Mouse (Mus musculus) hindbrain, embryonic 16.5 days (tissue): ENCODE results near the gene Drc3. TPM values are rescaled to one million over a fixed set of nuclear protein-coding genes. Genes with fewer than 3 reads are reported as not detected.

Source experiments
- ATAC-seq: fragments of 200-750 bp; cut with Nextera tagmentation; 2 replicates; pipeline ENCODE4 v1.8.0; 2017; ENCODE audit warnings: moderate TSS enrichment, moderate library complexity
- H3K27ac ChIP-seq: fragments of 300-500 bp; sonication (generic); 2 replicates; pipeline ENCODE4 v1.5.1; 2014; ENCODE audit warnings: low read depth, mild to moderate bottlenecking, control low read depth, low read length, moderate library complexity
- H3K27me3 ChIP-seq: fragments of 300-500 bp; sonication (generic); replicated peaks from 2 replicates; pipeline ENCODE4 v1.6.1; 2014; ENCODE audit warnings: low read length; ENCODE audit not compliant: control insufficient read depth, insufficient read depth
- H3K36me3 ChIP-seq: fragments of 300-500 bp; sonication (generic); 2 replicates; pipeline ENCODE4 v1.6.1; 2014; ENCODE audit warnings: mild to moderate bottlenecking, low read length, moderate library complexity, mixed read lengths; ENCODE audit not compliant: control insufficient read depth, insufficient read depth
- H3K4me1 ChIP-seq: fragments of 300-500 bp; sonication (generic); 2 replicates; pipeline ENCODE4 v1.6.1; 2014; ENCODE audit warnings: low read depth, low read length; ENCODE audit not compliant: control insufficient read depth, insufficient read depth
- H3K4me2 ChIP-seq: fragments of 300-500 bp; sonication (generic); 2 replicates; pipeline ENCODE4 v1.6.1; 2014; ENCODE audit warnings: mild to moderate bottlenecking, low read length, control low read depth, moderate library complexity
- H3K4me3 ChIP-seq: fragments of 300-500 bp; sonication (generic); 2 replicates; pipeline ENCODE4 v1.5.1; 2014; ENCODE audit warnings: mild to moderate bottlenecking, low read length, control low read depth, moderate library complexity
- H3K9ac ChIP-seq: fragments of 300-500 bp; sonication (generic); 2 replicates; pipeline ENCODE4 v1.6.1; 2014; ENCODE audit warnings: low read depth, mild to moderate bottlenecking, control low read depth, low read length, moderate library complexity
- H3K9me3 ChIP-seq: fragments of 300-500 bp; sonication (generic); 2 replicates; pipeline ENCODE4 v1.6.1; 2014; ENCODE audit warnings: mild to moderate bottlenecking, low read length, moderate library complexity; ENCODE audit not compliant: control insufficient read depth
- WGBS: fragments of 180-500 bp; shearing (Covaris S2); extraction: QIAGEN DNeasy Blood & Tissue Kit; methylation state at CpG from one replicate; pipeline ENCODE4 v1.1.7; 2014; 5-methylcytosine and 5-hydroxymethylcytosine counted together
- polyA plus RNA-seq: library from polyadenylated mRNA; unstranded; fragments of >200 nt; fragmentation: Nextera tagmentation; extraction: Ambion mirVana; gene quantifications from 2 replicates; pipeline ENCODE4 v1.2.1, GENCODE M21; 2015

The Drc3 gene
- polyA plus RNA-seq, 1 experiment from 2014 or later: 6.0 TPM

DNA sequence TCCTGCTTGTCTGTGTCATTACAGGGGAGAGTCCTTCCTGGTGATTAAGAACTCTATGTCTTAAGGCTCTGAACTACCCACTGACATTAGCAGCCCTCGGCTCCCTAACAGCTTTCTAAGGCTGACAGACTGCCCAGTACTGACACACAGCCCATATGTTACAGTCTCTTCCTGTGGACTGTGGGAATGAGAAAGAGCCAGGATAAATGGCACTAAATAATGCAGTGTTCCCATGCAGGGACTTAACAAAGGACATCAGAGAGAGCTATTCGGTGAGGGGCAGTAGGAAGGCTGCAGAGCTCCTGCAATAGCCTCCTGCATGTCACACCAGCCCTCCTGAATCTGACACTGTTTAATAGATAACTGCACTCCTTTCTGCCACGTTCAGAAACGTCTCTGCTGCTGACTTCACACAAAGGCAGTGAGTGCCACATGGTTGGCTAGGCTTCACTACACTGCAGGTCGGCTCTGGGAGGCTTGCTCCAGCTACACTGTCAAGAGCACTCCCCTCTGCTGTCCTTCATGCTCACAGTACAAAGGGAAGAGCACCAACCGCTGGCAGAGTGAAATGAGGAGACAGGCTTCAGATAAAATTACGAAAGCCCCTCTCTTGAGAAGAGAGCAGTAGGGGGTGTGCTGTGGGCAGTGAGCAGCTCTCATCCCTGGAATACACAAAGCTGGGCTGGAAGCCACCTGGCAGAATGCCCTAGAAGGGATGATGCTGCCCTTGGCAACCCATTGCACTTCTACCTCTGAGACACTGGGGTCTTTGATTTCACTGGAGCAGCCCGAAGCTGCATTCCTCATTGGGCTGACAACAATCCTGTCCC lies 41.9 kb upstream of the Drc3 start:
- WGBS: 3% methylated on average over 8 of the region's 8 CpGs
- H3K27ac ChIP-seq: peak overlapping the region; percentile 94
- no peaks in the 10 kb centered on the region for H3K27me3 ChIP-seq
- peak overlapping the region; percentile 60 for H3K9ac ChIP-seq
- H3K4me2 ChIP-seq: peak overlapping the region; percentile 43
- no peak overlapping the region; the same call in 1 of the 2 replicates for H3K4me3 ChIP-seq
- ATAC-seq: peak; percentile 92
- no peaks in the 10 kb centered on the region for H3K9me3 ChIP-seq
- peaks cover 29% of the 10 kb centered on the region for H3K4me1 ChIP-seq
- no peaks in the 10 kb centered on the region for H3K36me3 ChIP-seq

DNA sequence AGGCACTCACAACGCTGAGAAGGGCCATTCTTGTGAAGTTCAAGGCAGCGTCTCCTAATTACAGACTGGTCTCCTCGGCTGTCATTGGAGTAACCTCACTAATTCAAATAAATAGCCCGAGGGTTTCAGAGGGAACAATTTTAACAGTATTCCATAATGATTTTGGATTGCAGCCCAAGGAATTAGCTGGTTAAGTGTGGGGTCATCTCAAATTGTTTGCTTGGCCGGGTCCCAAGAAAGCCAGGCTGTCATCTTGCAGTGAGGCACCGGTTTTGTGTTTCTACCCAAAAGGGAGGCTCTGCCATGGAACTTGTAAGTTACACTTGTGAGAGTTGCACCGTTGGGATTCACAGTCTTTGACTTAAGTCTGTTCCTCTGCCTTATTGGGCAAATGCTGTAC lies 36.9 kb upstream of the Drc3 start:
- peaks cover 53% of the 10 kb centered on the region for H3K4me1 ChIP-seq
- H3K9me3 ChIP-seq: no peaks in the 10 kb centered on the region
- no peak overlapping the region for H3K9ac ChIP-seq
- no peak overlapping the region for H3K4me2 ChIP-seq
- ATAC-seq: no peak
- no peak overlapping the region for H3K4me3 ChIP-seq
- H3K36me3 ChIP-seq: no peaks in the 10 kb centered on the region
- WGBS: 34% methylated on average over 7 of the region's 7 CpGs
- H3K27me3 ChIP-seq: no peaks in the 10 kb centered on the region
- 0 out of 2 replicates have a peak overlapping the region, but pooled peaks have one; percentile 32 for H3K27ac ChIP-seq

GRCm38 (mm10) chr11:60316883-60317282 lies 36.2 kb upstream of the Drc3 start:
- H3K4me3 ChIP-seq: no peak overlapping the region
- H3K4me2 ChIP-seq: no peak overlapping the region
- no peak for ATAC-seq
- H3K27me3 ChIP-seq: no peaks in the 10 kb centered on the region
- 70% methylated on average over 8 of the region's 8 CpGs for WGBS
- H3K9me3 ChIP-seq: no peaks in the 10 kb centered on the region
- H3K4me1 ChIP-seq: peaks cover 46% of the 10 kb centered on the region
- H3K9ac ChIP-seq: no peak overlapping the region
- no peaks in the 10 kb centered on the region for H3K36me3 ChIP-seq
- H3K27ac ChIP-seq: no peak overlapping the region; the same call in 1 of the 2 replicates

DNA sequence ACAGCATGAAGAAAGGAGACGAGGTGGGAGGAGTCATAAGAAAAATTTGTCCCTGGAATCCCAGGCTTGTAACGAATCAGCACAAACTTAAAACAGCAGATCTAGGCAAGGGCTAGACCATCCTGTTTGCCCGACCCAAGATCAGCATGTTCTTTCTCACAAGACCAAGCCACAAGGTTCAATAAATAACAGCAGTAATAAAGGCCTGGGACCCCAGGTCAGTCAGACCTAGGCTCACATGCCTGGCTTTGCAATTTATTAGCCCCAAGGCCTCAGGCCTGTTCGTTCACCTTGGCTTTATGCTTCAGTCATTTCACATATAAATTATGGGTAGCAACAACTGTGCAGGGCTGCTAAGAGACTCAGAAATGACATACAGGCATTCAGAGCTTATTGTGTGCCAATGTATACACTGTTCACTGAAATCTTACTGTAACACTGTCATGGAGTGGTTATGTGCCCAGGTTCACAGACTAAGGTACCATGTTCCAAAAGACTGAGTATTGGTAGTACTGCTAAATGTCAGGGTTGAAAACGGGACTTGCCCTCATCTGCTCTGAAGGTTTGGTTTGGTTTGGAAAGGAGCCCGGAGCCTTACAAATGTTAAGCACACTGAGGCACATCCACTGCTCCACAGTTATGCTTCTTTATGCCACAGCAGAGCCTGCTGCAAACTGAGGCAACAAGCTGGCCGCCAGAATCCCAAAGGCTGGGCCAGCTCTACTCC lies 35.6 kb upstream of the Drc3 start:
- Histone ChIP-seq H3K36me3 (no peaks in the 10 kb centered on the region), H3K4me1 (peaks cover 42% of the 10 kb centered on the region), H3K4me3 (no peak overlapping the region), H3K27ac (0 out of 2 replicates have a peak overlapping the region, but pooled peaks have one; percentile 16), H3K9me3 (no peaks in the 10 kb centered on the region), H3K27me3 (no peaks in the 10 kb centered on the region), H3K4me2 (no peak overlapping the region), H3K9ac (no peak overlapping the region)
- ATAC-seq: no peak
- WGBS: 60% methylated on average over 7 of the region's 7 CpGs

GRCm38 (mm10) chr11:60318716-60319115 lies 34.4 kb upstream of the Drc3 start:
- H3K4me3 ChIP-seq: no peak overlapping the region
- ATAC-seq: no peak
- H3K4me1 ChIP-seq: peaks cover 39% of the 10 kb centered on the region
- WGBS: 52% methylated on average over 5 of the region's 5 CpGs
- no peaks in the 10 kb centered on the region for H3K27me3 ChIP-seq
- H3K36me3 ChIP-seq: no peaks in the 10 kb centered on the region
- H3K4me2 ChIP-seq: no peak overlapping the region
- H3K27ac ChIP-seq: peak overlapping the region; percentile 1; the same call in 1 of the 2 replicates
- no peak overlapping the region for H3K9ac ChIP-seq
- no peaks in the 10 kb centered on the region for H3K9me3 ChIP-seq

GRCm38 (mm10) chr11:60319257-60320066 lies 33.7 kb upstream of the Drc3 start:
- Histone ChIP-seq H3K9me3 (no peaks in the 10 kb centered on the region), H3K27me3 (no peaks in the 10 kb centered on the region), H3K4me3 (no peak overlapping the region), H3K4me1 (peaks cover 39% of the 10 kb centered on the region), H3K27ac (peak overlapping the region; percentile 61), H3K9ac (no peak overlapping the region), H3K4me2 (no peak overlapping the region), H3K36me3 (no peaks in the 10 kb centered on the region)
- ATAC-seq: peak; percentile 65
- 55% methylated on average over 10 of the region's 10 CpGs for WGBS

DNA sequence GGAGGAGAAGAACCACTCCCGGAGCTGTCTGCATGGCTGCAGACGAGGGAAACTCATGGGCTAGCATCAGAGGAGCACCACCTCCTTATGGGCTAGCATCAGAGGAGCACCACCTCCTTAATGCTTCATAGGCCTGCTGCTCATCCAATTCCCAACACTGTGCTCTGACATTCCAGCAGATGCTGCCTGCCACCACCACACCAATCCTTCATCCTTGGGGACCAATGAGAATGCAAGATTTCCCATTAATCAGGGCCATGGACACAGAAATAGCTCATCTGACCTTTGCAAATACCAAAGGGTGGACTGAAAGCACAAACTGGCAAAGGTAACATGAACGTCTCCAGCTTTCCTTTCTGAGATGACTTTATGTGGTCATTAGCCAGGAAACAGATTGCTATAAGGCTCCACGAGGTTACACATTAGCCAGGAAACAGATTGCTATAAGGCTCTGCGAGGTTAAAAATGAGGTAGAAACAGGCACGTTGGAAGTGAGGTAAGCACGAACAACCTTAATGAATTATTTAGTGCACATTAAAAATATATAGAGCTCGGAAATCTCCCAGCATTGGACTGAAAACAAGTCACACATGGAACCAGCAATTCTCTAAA lies 32.6 kb upstream of the Drc3 start:
- H3K4me3 ChIP-seq: no peak overlapping the region
- no peak overlapping the region for H3K9ac ChIP-seq
- H3K27me3 ChIP-seq: no peaks in the 10 kb centered on the region
- ATAC-seq: no peak
- H3K4me2 ChIP-seq: no peak overlapping the region
- peak overlapping the region; percentile 61 for H3K27ac ChIP-seq
- no peaks in the 10 kb centered on the region for H3K9me3 ChIP-seq
- 55% methylated on average over 8 of the region's 8 CpGs for WGBS
- H3K36me3 ChIP-seq: no peaks in the 10 kb centered on the region
- peaks cover 39% of the 10 kb centered on the region for H3K4me1 ChIP-seq

DNA sequence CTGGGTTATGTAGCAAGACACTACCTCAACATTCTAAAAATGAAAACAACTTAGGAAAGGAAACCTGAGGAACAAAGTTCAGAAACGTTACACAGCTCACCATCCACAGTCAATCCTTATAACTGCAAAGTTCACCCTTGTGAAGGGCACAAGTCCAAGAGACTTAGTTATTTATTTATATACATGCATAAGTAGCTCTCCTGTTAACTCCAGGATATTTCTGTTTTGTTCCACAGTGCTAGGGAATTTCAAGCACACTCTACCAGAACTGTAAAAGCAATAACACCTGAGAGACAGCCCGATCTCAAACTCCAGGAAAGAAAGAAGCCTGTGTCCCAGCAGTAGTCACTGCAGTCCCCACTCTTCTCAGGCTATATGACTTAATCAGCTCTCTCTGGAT lies 31.7 kb upstream of the Drc3 start:
- no peaks in the 10 kb centered on the region for H3K36me3 ChIP-seq
- H3K9me3 ChIP-seq: no peaks in the 10 kb centered on the region
- ATAC-seq: no peak
- no peak overlapping the region for H3K4me2 ChIP-seq
- no peak overlapping the region for H3K9ac ChIP-seq
- H3K27ac ChIP-seq: peak overlapping the region; percentile 1; the same call in 1 of the 2 replicates
- H3K4me1 ChIP-seq: peaks cover 34% of the 10 kb centered on the region
- 84% methylated on average over 2 of the region's 2 CpGs for WGBS
- no peaks in the 10 kb centered on the region for H3K27me3 ChIP-seq
- no peak overlapping the region for H3K4me3 ChIP-seq
